Mouse (Mus musculus): ENCODE data around the gene Cd27. TPM values are rescaled to one million over a fixed set of nuclear protein-coding genes. Genes with fewer than 3 reads are reported as not detected.
A peak's percentile ranks its signal among the peaks of the same experiment; 100 is the strongest.

Cd27 gene
- polyA plus RNA-seq, 1 experiment from 2014 or later: 0.77 TPM

DNA sequence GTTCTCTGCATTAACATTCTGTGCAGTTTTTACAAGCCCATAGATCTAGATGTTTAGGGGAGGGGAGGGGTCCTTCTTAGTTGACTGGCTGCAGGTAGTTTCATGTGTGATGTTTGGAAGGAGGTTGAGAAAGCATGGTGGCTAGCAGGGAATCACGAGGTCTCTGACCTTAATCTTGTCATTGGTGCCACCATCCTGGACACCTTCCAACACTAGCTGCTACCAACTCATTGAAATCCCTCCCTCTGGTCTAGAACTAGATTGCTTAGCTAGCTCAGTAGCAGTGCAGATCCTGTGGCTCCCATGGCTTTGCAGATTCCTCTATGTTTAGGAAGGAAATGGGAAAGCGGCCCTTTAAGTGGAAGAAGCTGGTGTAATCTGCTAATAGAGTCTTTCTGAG, 19.9 kb downstream of the Cd27 start:
- H3K4me3 ChIP-seq (ENCODE audit: low read depth, low read length): no peak overlapping the region
- no peak overlapping the region for H3K27ac ChIP-seq (ENCODE audit: low read depth, low read length)
- H3K9ac ChIP-seq (ENCODE audit: low read length): no peak overlapping the region
- ATAC-seq (ENCODE audit: insufficient read depth, low FRiP score, low TSS enrichment): no peak
- H3K36me3 ChIP-seq (ENCODE audit: control insufficient read depth, insufficient read depth, low read length): no peaks in the 10 kb centered on the region
- no peak for DNase-seq (ENCODE audit: low spot score)
- 84% methylated on average over 2 of the region's 2 CpGs for WGBS
- no peaks in the 10 kb centered on the region for H3K9me3 ChIP-seq (ENCODE audit: control insufficient read depth, low read length)
- H3K4me2 ChIP-seq (ENCODE audit: low read depth): no peak overlapping the region
- no peaks in the 10 kb centered on the region; the same call in 1 of the 2 replicates for H3K4me1 ChIP-seq (ENCODE audit: control insufficient read depth, insufficient read depth, low read length)
- H3K27me3 ChIP-seq (ENCODE audit: control insufficient read depth, insufficient read depth, low read length): no peaks in the 10 kb centered on the region

DNA sequence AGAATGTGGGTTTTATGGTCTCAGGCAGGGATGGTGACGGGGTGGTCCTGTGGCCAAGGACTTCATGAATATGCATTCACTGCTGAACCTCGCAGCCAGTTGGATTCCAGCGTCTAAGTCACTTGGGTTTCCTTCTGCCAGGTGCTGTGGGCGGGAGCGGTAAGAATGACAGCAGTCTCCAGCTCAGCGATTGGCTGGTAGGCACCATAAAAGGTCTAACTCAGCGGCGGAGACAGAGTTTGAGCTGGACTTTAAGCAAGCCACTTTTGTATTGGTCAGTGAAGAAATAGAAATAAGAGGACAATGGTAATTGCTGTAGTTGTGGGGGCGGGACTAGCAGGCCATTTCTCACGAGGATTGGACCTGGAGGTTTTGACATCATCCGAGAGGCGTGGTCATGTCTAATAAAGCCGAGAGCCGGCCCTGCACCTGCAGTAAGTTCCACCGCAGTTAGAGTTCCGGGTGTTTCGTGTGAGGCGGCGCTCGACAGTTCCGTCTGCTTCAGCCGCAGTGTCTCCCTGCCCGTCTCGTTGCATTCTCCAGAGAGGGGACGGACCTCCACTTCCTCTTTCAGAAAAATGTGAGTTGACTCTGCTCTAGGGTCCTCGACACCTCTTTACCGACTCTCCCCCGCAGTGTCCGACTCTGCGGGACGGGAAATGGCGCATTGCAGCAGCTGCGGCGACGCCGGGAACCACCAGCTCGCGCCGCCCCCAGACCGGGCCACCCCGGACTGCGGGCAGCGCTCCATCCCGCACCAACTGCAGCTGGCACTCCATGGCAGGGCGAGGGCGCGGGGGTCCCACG, 21.5 kb downstream of the Cd27 start, which contains the start of gene Vamp1:
Vamp1 (plus strand) TSS at position 404 of the 807 bp plus-strand sequence.
- DNase-seq (ENCODE audit: low spot score) (peak; percentile 89), ATAC-seq (ENCODE audit: insufficient read depth, low FRiP score, low TSS enrichment) (peak; percentile 96)
- Histone ChIP-seq H3K4me2 (ENCODE audit: low read depth) (peak within 1 kb of the TSS; percentile 98), H3K4me1 (ENCODE audit: control insufficient read depth, insufficient read depth, low read length) (no peaks in the 10 kb centered on the region; the same call in 1 of the 2 replicates), H3K27ac (ENCODE audit: low read depth, low read length) (peak within 1 kb of the TSS; percentile 39; the same call in 1 of the 2 replicates), H3K36me3 (ENCODE audit: control insufficient read depth, insufficient read depth, low read length) (no peaks in the 10 kb centered on the region), H3K27me3 (ENCODE audit: control insufficient read depth, insufficient read depth, low read length) (no peaks in the 10 kb centered on the region), H3K9ac (ENCODE audit: low read length) (peak within 1 kb of the TSS; percentile 77), H3K9me3 (ENCODE audit: control insufficient read depth, low read length) (no peaks in the 10 kb centered on the region), H3K4me3 (ENCODE audit: low read depth, low read length) (peak within 1 kb of the TSS; percentile 68)
- WGBS: under 1% methylated on average over 48 of the region's 48 CpGs

DNA sequence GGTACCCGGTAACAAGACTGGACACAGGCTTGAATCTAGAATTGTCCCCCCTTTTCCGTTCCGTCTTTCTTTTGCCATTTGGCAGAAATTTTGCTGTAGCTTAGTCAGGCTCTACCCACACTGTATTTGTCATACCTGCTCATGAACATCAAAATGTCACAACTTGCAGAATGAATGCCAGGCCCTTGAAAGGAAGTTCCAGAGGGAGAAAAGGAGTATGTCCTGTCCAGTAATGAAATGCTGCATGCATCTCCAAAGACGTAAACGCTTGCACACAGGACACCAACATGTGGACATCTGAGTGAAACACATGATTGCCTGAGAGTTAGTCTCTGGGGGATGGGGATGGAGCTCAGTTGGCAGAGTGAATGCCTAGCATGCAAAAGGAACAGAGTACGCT, 23.1 kb downstream of the Cd27 start:
- WGBS: 83% methylated on average over 6 of the region's 6 CpGs
- no peak for DNase-seq (ENCODE audit: low spot score)

DNA sequence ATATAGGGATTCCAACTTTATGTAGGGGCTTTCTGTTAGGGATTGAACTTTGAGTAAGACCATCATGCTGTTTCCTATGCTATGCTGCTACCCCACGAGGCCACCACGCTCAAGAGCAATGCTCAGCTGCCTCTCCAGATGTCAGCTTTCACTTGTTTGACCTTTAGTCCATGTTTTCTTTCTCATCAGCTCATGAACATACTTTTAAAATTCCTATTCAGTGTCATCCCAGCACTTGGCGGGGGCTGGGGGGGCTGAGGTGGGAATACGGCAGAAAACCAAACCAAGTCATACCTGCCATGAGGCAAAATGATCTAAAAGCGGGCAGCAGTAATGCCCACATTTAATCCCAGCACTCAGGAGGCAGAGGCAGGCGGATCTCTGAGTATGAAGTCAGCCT, 23.7 kb downstream of the Cd27 start:
- WGBS: 73% methylated on average over 6 of the region's 6 CpGs
- Histone ChIP-seq H3K9ac (ENCODE audit: low read length) (no peak overlapping the region), H3K4me1 (ENCODE audit: control insufficient read depth, insufficient read depth, low read length) (no peaks in the 10 kb centered on the region; the same call in 1 of the 2 replicates), H3K9me3 (ENCODE audit: control insufficient read depth, low read length) (no peaks in the 10 kb centered on the region), H3K36me3 (ENCODE audit: control insufficient read depth, insufficient read depth, low read length) (no peaks in the 10 kb centered on the region), H3K4me3 (ENCODE audit: low read depth, low read length) (no peak overlapping the region), H3K27me3 (ENCODE audit: control insufficient read depth, insufficient read depth, low read length) (no peaks in the 10 kb centered on the region), H3K27ac (ENCODE audit: low read depth, low read length) (no peak overlapping the region), H3K4me2 (ENCODE audit: low read depth) (no peak overlapping the region)
- ATAC-seq (ENCODE audit: insufficient read depth, low FRiP score, low TSS enrichment) (no peak), DNase-seq (ENCODE audit: low spot score) (no peak)

More for the DNA sequence above, 23.1 kb downstream of the Cd27 start:
- no peak for ATAC-seq (ENCODE audit: insufficient read depth, low FRiP score, low TSS enrichment)
- Histone ChIP-seq H3K4me1 (ENCODE audit: control insufficient read depth, insufficient read depth, low read length) (no peaks in the 10 kb centered on the region; the same call in 1 of the 2 replicates), H3K9me3 (ENCODE audit: control insufficient read depth, low read length) (no peaks in the 10 kb centered on the region), H3K4me3 (ENCODE audit: low read depth, low read length) (no peak overlapping the region), H3K36me3 (ENCODE audit: control insufficient read depth, insufficient read depth, low read length) (no peaks in the 10 kb centered on the region), H3K4me2 (ENCODE audit: low read depth) (no peak overlapping the region), H3K27me3 (ENCODE audit: control insufficient read depth, insufficient read depth, low read length) (no peaks in the 10 kb centered on the region), H3K27ac (ENCODE audit: low read depth, low read length) (no peak overlapping the region), H3K9ac (ENCODE audit: low read length) (no peak overlapping the region)

- H3K27ac ChIP-seq (ENCODE audit: low read depth, low read length): no peak overlapping the region
- H3K9me3 ChIP-seq (ENCODE audit: control insufficient read depth, low read length): no peaks in the 10 kb centered on the region
- ATAC-seq (ENCODE audit: insufficient read depth, low FRiP score, low TSS enrichment): no peak
- no peak for DNase-seq (ENCODE audit: low spot score)
- no peaks in the 10 kb centered on the region for H3K27me3 ChIP-seq (ENCODE audit: control insufficient read depth, insufficient read depth, low read length)
- 41% methylated on average over 2 of the region's 2 CpGs for WGBS
- no peak overlapping the region for H3K4me3 ChIP-seq (ENCODE audit: low read depth, low read length)
- no peak overlapping the region for H3K9ac ChIP-seq (ENCODE audit: low read length)
- no peak overlapping the region for H3K4me2 ChIP-seq (ENCODE audit: low read depth)
- H3K4me1 ChIP-seq (ENCODE audit: control insufficient read depth, insufficient read depth, low read length): no peaks in the 10 kb centered on the region; the same call in 1 of the 2 replicates
- no peaks in the 10 kb centered on the region for H3K36me3 ChIP-seq (ENCODE audit: control insufficient read depth, insufficient read depth, low read length)
Observed at GRCm38 (mm10) chr6:125212621-125213020, 24.2 kb downstream of the Cd27 start.

DNA sequence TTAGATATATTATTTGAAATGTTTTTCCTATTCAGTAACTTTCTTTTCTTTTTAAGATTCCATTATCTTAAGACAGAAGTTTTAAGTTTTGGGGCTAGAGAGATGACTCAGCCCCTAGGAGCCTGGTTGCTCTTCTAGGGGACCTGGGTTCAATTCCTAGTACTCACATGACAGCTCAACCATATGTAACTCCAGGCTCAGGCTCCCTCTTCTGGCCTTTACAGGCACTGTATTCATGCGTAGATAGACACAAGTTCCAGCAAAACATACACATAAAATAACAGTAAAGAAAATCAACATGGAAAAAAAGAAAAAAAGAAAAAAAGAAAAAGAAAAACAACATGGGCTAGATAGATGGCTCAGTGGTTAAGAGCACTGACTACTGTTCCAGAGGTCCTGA, 26.4 kb downstream of the Cd27 start:
- no peaks in the 10 kb centered on the region for H3K36me3 ChIP-seq (ENCODE audit: control insufficient read depth, insufficient read depth, low read length)
- no peak overlapping the region for H3K4me3 ChIP-seq (ENCODE audit: low read depth, low read length)
- H3K4me1 ChIP-seq (ENCODE audit: control insufficient read depth, insufficient read depth, low read length): no peaks in the 10 kb centered on the region
- no peak for ATAC-seq (ENCODE audit: insufficient read depth, low FRiP score, low TSS enrichment)
- WGBS: 91% methylated on average over 1 of the region's 1 CpGs
- no peak overlapping the region for H3K27ac ChIP-seq (ENCODE audit: low read depth, low read length)
- no peak overlapping the region for H3K4me2 ChIP-seq (ENCODE audit: low read depth)
- no peaks in the 10 kb centered on the region for H3K9me3 ChIP-seq (ENCODE audit: control insufficient read depth, low read length)
- no peaks in the 10 kb centered on the region for H3K27me3 ChIP-seq (ENCODE audit: control insufficient read depth, insufficient read depth, low read length)
- H3K9ac ChIP-seq (ENCODE audit: low read length): no peak overlapping the region
- no peak for DNase-seq (ENCODE audit: low spot score)

DNA sequence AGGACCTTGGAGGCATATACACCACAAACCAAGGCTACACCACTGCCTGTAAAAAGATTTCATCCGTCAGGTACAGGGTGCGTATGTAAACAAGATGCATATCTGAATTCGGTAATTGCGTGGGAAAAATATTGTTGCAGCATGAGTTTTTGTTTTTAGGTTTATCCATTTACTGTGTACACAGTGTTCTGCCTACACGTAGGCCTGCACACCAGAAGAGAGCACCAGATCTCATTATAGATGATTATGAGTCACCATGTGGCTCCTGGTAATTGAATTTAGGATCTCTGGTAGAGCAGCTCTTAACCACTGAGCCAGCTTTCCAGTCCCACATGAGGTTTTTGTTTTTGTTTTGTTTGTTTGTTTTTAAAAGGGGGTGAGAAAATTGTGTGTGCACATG, 39.6 kb downstream of the Cd27 start:
- Histone ChIP-seq H3K27me3 (ENCODE audit: control insufficient read depth, insufficient read depth, low read length) (no peaks in the 10 kb centered on the region), H3K4me2 (ENCODE audit: low read depth) (no peak overlapping the region), H3K36me3 (ENCODE audit: control insufficient read depth, insufficient read depth, low read length) (0 out of 2 replicates have a peak, but pooled peaks cover 2% of the 10 kb centered on the region), H3K4me3 (ENCODE audit: low read depth, low read length) (no peak overlapping the region), H3K27ac (ENCODE audit: low read depth, low read length) (no peak overlapping the region), H3K4me1 (ENCODE audit: control insufficient read depth, insufficient read depth, low read length) (peaks cover 2% of the 10 kb centered on the region; the same call in 1 of the 2 replicates), H3K9ac (ENCODE audit: low read length) (no peak overlapping the region), H3K9me3 (ENCODE audit: control insufficient read depth, low read length) (no peaks in the 10 kb centered on the region)
- ATAC-seq (ENCODE audit: insufficient read depth, low FRiP score, low TSS enrichment) (no peak), DNase-seq (ENCODE audit: low spot score) (no peak)
- 85% methylated on average over 5 of the region's 5 CpGs for WGBS

- ATAC-seq (ENCODE audit: insufficient read depth, low FRiP score, low TSS enrichment): no peak
- Histone ChIP-seq H3K27ac (ENCODE audit: low read depth, low read length) (no peak overlapping the region), H3K4me1 (ENCODE audit: control insufficient read depth, insufficient read depth, low read length) (peaks cover 2% of the 10 kb centered on the region; the same call in 1 of the 2 replicates), H3K4me3 (ENCODE audit: low read depth, low read length) (no peak overlapping the region), H3K36me3 (ENCODE audit: control insufficient read depth, insufficient read depth, low read length) (0 out of 2 replicates have a peak, but pooled peaks cover 2% of the 10 kb centered on the region), H3K9ac (ENCODE audit: low read length) (no peak overlapping the region), H3K4me2 (ENCODE audit: low read depth) (no peak overlapping the region), H3K9me3 (ENCODE audit: control insufficient read depth, low read length) (no peaks in the 10 kb centered on the region), H3K27me3 (ENCODE audit: control insufficient read depth, insufficient read depth, low read length) (no peaks in the 10 kb centered on the region)
- no peak for DNase-seq (ENCODE audit: low spot score)
- 59% methylated on average over 3 of the region's 3 CpGs for WGBS
Observed at GRCm38 (mm10) chr6:125196301-125196700, 40.5 kb downstream of the Cd27 start.
